11 mouse cellular contexts compared by ENCODE assay signal in genomic region chr6:99359036-99359698, GRCm38 (mm10).
DNase-seq lines count a peak whose midpoint lies in the region; ATAC-seq and TF ChIP-seq lines count a peak whose summit lies in the region.
"Had no signal": no experiment of that assay in that cellular context is flagged by ENCODE, and none has a peak within 500 bp of the region (broad histone marks: within the 10 kb centered on the region; RNA-seq: fewer than 3 reads in every experiment).

No protein-coding gene starts in this region.

- no peak for TF ChIP-seq EP300 in heart, postnatal 0 days (IDR thresholded peaks at IDR 0.05; ENCODE audit: low read depth)

- TF ChIP-seq CTCF in heart, postnatal 0 days (IDR thresholded peaks at IDR 0.05; ENCODE audit: low read depth): no peak
- TF ChIP-seq CTCF in small intestine, adult 2 months (IDR thresholded peaks at IDR 0.05; ENCODE audit: extremely low read depth, insufficient read length, insufficient replicate concordance, low read depth, low read length): no peak

- no peak overlapping the region for H3K4me3 ChIP-seq in lung, embryonic 16.5 days (ENCODE audit: low read length)
- H3K4me3 ChIP-seq in heart, postnatal 0 days (ENCODE audit: low read depth, low read length): no peak overlapping the region
- no peak overlapping the region for H3K4me3 ChIP-seq in small intestine, adult 2 months (ENCODE audit: low read depth, low read length)
- H3K4me3 ChIP-seq in midbrain, embryonic 15.5 days: no peak overlapping the region

- no peak overlapping the region for H3K4me2 ChIP-seq in lung, embryonic 16.5 days (ENCODE audit: low read depth, low read length)
- H3K4me2 ChIP-seq in heart, postnatal 0 days (ENCODE audit: low read depth, low read length): no peak overlapping the region
- H3K4me2 ChIP-seq in midbrain, embryonic 15.5 days: no peak overlapping the region

- H3K4me1 ChIP-seq in lung, embryonic 16.5 days (replicated peaks; ENCODE audit: control insufficient read depth, insufficient read depth, low read length): peaks cover 3% of the 10 kb centered on the region; the same call in 1 of the 2 replicates
- peaks cover 31% of the 10 kb centered on the region for H3K4me1 ChIP-seq in heart, postnatal 0 days (ENCODE audit: control insufficient read depth, insufficient read depth)
- H3K4me1 ChIP-seq in small intestine, adult 2 months (ENCODE audit: control insufficient read depth, insufficient read depth, insufficient read length, low read length): peaks cover 14% of the 10 kb centered on the region
- H3K4me1 ChIP-seq in midbrain, embryonic 15.5 days: no peaks in the 10 kb centered on the region

- H3K27me3 ChIP-seq in lung, embryonic 16.5 days (ENCODE audit: control insufficient read depth, insufficient read depth, low read depth, low read length): no peaks in the 10 kb centered on the region
- H3K27me3 ChIP-seq in heart, postnatal 0 days (ENCODE audit: control insufficient read depth, insufficient read depth, low read length): no peaks in the 10 kb centered on the region
- no peaks in the 10 kb centered on the region for H3K27me3 ChIP-seq in small intestine, adult 2 months (ENCODE audit: control insufficient read depth, insufficient read depth, low read length)
- no peaks in the 10 kb centered on the region for H3K27me3 ChIP-seq in midbrain, embryonic 15.5 days (replicated peaks)

- DNase-seq in adrenal gland, postnatal 14 days: peak; percentile 33
- no peak for DNase-seq in adrenal gland, postnatal 25 days
- DNase-seq in lung, postnatal 14 days: no peak
- no peak for DNase-seq in heart, postnatal 0 days (ENCODE audit: low spot score)
- no peak for DNase-seq in layer of hippocampus, adult 18-20 months (ENCODE audit: low spot score in 2 of 2)
- DNase-seq: cerebellum, adult 9-10 months had no signal

- ATAC-seq in lung, embryonic 16.5 days (ENCODE audit: low read depth): no peak
- no peak for ATAC-seq in heart, postnatal 0 days (ENCODE audit: insufficient read depth, low read depth)
- no peak for ATAC-seq in midbrain, embryonic 15.5 days (replicated peaks)
- ATAC-seq: forebrain, embryonic 16.5 days; lung, postnatal 0 days had no signal

- H3K9me3 ChIP-seq in lung, embryonic 16.5 days (ENCODE audit: control insufficient read depth, low read length): no peaks in the 10 kb centered on the region
- H3K9me3 ChIP-seq in heart, postnatal 0 days (replicated peaks; ENCODE audit: control insufficient read depth, low read length): no peaks in the 10 kb centered on the region
- no peaks in the 10 kb centered on the region for H3K9me3 ChIP-seq in midbrain, embryonic 15.5 days

- no peak overlapping the region for H3K9ac ChIP-seq in lung, embryonic 16.5 days (ENCODE audit: low read length)
- no peak overlapping the region for H3K9ac ChIP-seq in heart, postnatal 0 days (replicated peaks; ENCODE audit: low read depth, low read length)
- no peak overlapping the region for H3K9ac ChIP-seq in midbrain, embryonic 15.5 days

- H3K36me3 ChIP-seq in lung, embryonic 16.5 days (ENCODE audit: control insufficient read depth, insufficient read depth, low read length): no peaks in the 10 kb centered on the region
- H3K36me3 ChIP-seq in heart, postnatal 0 days (replicated peaks; ENCODE audit: control insufficient read depth, insufficient read depth, low read length): no peaks in the 10 kb centered on the region
- H3K36me3 ChIP-seq in small intestine, adult 2 months (ENCODE audit: control insufficient read depth, insufficient read depth, low read length): no peaks in the 10 kb centered on the region
- no peaks in the 10 kb centered on the region for H3K36me3 ChIP-seq in midbrain, embryonic 15.5 days (replicated peaks)

- no peak for TF ChIP-seq POLR2A in small intestine, adult 2 months (IDR thresholded peaks at IDR 0.05; ENCODE audit: low read depth, low read length)

- 65% methylated on average over 9 of the region's 9 CpGs for WGBS in lung, embryonic 16.5 days
- WGBS in heart, postnatal 0 days: 48% methylated on average over 9 of the region's 9 CpGs
- WGBS in small intestine, adult 2 months: 28% methylated on average over 9 of the region's 9 CpGs
- 85% methylated on average over 9 of the region's 9 CpGs for WGBS in midbrain, embryonic 15.5 days

- peak overlapping the region; percentile 59; the same call in 1 of the 2 replicates for H3K27ac ChIP-seq in lung, embryonic 16.5 days (ENCODE audit: low read length)
- peak overlapping the region; percentile 70 for H3K27ac ChIP-seq in heart, postnatal 0 days (ENCODE audit: low read depth)
- 0 out of 2 replicates have a peak overlapping the region, but pooled peaks have one; percentile 16 for H3K27ac ChIP-seq in small intestine, adult 2 months (ENCODE audit: insufficient read depth, low read depth, low read length)
- no peak overlapping the region for H3K27ac ChIP-seq in midbrain, embryonic 15.5 days
